Mouse (Mus musculus) embryonic facial prominence, embryonic 13.5 days (tissue): Measurements from ENCODE around the gene Mmp24. TPM values are rescaled to one million over a fixed set of nuclear protein-coding genes. Genes with fewer than 3 reads are reported as not detected.

ENCODE experiments used
- ATAC-seq: fragments of 200-750 bp; cut with Nextera tagmentation; 2 replicates; pipeline ENCODE4 v1.8.0; 2017; ENCODE audit warnings: low read depth; ENCODE audit not compliant: insufficient number of reproducible peaks, insufficient read depth, low FRiP score, low TSS enrichment
- H3K27ac ChIP-seq: fragments of 300-500 bp; sonication (generic); 2 replicates; pipeline ENCODE4 v1.5.1; 2015; ENCODE audit warnings: moderate library complexity, mild to moderate bottlenecking, inconsistent platforms
- H3K27me3 ChIP-seq: fragments of 300-500 bp; sonication (generic); 2 replicates; pipeline ENCODE4 v1.6.1; 2015; ENCODE audit warnings: mild to moderate bottlenecking, inconsistent platforms
- H3K36me3 ChIP-seq: fragments of 300-500 bp; sonication (generic); 2 replicates; pipeline ENCODE4 v1.6.1; 2015; ENCODE audit warnings: mild to moderate bottlenecking, inconsistent platforms
- H3K4me1 ChIP-seq: fragments of 300-500 bp; sonication (generic); 2 replicates; pipeline ENCODE4 v1.6.1; 2015; ENCODE audit warnings: inconsistent platforms
- H3K4me2 ChIP-seq: fragments of 300-500 bp; sonication (generic); 2 replicates; pipeline ENCODE4 v1.6.1; 2015; ENCODE audit warnings: moderate library complexity, mild to moderate bottlenecking, inconsistent platforms
- H3K4me3 ChIP-seq: fragments of 300-500 bp; sonication (generic); 2 replicates; pipeline ENCODE4 v1.5.1; 2015; ENCODE audit warnings: mild to moderate bottlenecking, inconsistent platforms
- H3K9ac ChIP-seq: fragments of 300-500 bp; sonication (generic); 2 replicates; pipeline ENCODE4 v1.6.1; 2015; ENCODE audit warnings: mild to moderate bottlenecking, inconsistent platforms
- H3K9me3 ChIP-seq: fragments of 300-500 bp; sonication (generic); 2 replicates; pipeline ENCODE4 v1.6.1; 2016; ENCODE audit warnings: inconsistent platforms
- WGBS: fragments of 180-500 bp; shearing (Covaris S2); methylation state at CpG from one replicate; pipeline ENCODE4 v1.1.7; 2015; ENCODE audit warnings: mixed read lengths; 5-methylcytosine and 5-hydroxymethylcytosine counted together
- polyA plus RNA-seq: library from polyadenylated mRNA; unstranded; fragments of >200 nt; fragmentation: Nextera tagmentation; extraction: Ambion mirVana; gene quantifications from 2 replicates; pipeline ENCODE4 v1.2.1, GENCODE M21; 2015

Gene Mmp24
- polyA plus RNA-seq, 1 experiment from 2014 or later, result 0.32 TPM

DNA sequence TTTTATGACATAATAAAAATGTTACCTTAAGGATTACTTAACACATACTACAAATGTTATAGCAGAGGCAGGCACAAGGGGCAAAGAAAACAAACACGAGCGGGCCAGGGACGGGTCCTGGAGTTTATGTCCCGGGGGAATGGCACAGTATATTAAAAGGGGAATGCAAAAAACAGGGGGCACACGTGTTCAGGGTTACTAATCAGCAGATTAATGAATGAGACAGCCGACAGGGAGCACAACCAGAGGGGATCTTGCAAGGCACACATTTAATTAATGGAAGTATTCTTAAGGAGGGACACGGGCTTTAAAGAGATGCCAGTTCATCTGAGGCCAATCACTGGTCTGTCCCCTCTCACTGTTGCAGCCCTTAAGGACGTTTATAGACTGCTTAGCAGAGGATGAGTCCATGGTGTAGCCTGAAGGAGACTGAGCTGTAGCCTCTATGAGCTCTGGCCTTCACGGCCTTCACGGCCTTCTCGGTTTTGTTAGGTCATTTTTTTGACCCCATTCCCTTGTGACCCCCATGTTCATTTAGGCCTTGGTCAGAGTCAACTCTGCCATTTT is 88.2 kb downstream of the Mmp24 start:
- Histone ChIP-seq H3K27me3 (no peaks in the 10 kb centered on the region), H3K4me2 (0 out of 2 replicates have a peak overlapping the region, but pooled peaks have one; percentile 5), H3K4me3 (no peak overlapping the region), H3K36me3 (peaks cover 30% of the 10 kb centered on the region), H3K9me3 (no peaks in the 10 kb centered on the region), H3K9ac (no peak overlapping the region), H3K4me1 (peaks cover 5% of the 10 kb centered on the region), H3K27ac (no peak overlapping the region)
- no peak for ATAC-seq
- WGBS, result 53% methylated on average over 11 of the region's 11 CpGs

Other genes starting within 250 kb of the Mmp24 start
- 32.2 and 35.5 TPM in 2 replicates for gene Gss, start 182.5 kb upstream of the Mmp24 start, polyA plus RNA-seq
- 0.28 and 0.55 TPM in 2 replicates for gene Myh7b, start 164.1 kb upstream of the Mmp24 start, polyA plus RNA-seq
- gene Trpc4ap, start 83.0 kb upstream of the Mmp24 start, polyA plus RNA-seq, result 137 and 142 TPM in 2 replicates
- gene Edem2, start 45.9 kb upstream of the Mmp24 start, polyA plus RNA-seq, result 27.5 and 32.5 TPM in 2 replicates
- not detected in 2 replicates for gene Gm17581, start 39.5 kb upstream of the Mmp24 start, polyA plus RNA-seq
- gene Procr, start 24.2 kb upstream of the Mmp24 start, polyA plus RNA-seq, result 4.9 and 7.0 TPM in 2 replicates
- gene BC029722, start 44.1 kb downstream of the Mmp24 start, polyA plus RNA-seq, result 16.6 and 17.5 TPM in 2 replicates
- gene Eif6, start 51.6 kb downstream of the Mmp24 start, polyA plus RNA-seq, result 174 and 201 TPM in 2 replicates
- 0.98 and 1.6 TPM in 2 replicates for gene Fam83c, start 59.5 kb downstream of the Mmp24 start, polyA plus RNA-seq
- gene Uqcc1, start 155.0 kb downstream of the Mmp24 start, polyA plus RNA-seq, result 58.6 and 67.5 TPM in 2 replicates
- gene Gm15557, start 165.4 kb downstream of the Mmp24 start, polyA plus RNA-seq, result not detected in 2 replicates
- 2.7 and 2.8 TPM in 2 replicates for gene Gdf5, start 170.0 kb downstream of the Mmp24 start, polyA plus RNA-seq
- 33.0 and 35.7 TPM in 2 replicates for gene Cep250, start 181.1 kb downstream of the Mmp24 start, polyA plus RNA-seq
- 1.3 and 2.2 TPM in 2 replicates for gene 6430550D23Rik, start 232.6 kb downstream of the Mmp24 start, polyA plus RNA-seq
- 224 and 226 TPM in 2 replicates for gene Ergic3, start 232.7 kb downstream of the Mmp24 start, polyA plus RNA-seq